Mouse (Mus musculus) lung, adult 2 months (tissue): ENCODE results near the gene 1700061G19Rik.
A peak's percentile ranks its signal among the peaks of the same experiment; 100 is the strongest.
"Not testable (repeated sequence)": the region's sequence is repeated elsewhere in the genome, so short reads cannot be mapped to it uniquely, and the experiment has no call there.

Experiments
- CTCF ChIP-seq: fragments of 200-500 bp; IDR thresholded peaks from 2 replicates; pipeline ENCODE4 v1.5.1; 2011; ENCODE audit warnings: mild to moderate bottlenecking, low read length, control low read depth; ENCODE audit not compliant: insufficient read depth
- POLR2A ChIP-seq: fragments of 200-500 bp; IDR thresholded peaks from 2 replicates; pipeline ENCODE4 v1.6.1; 2011; ENCODE audit warnings: low read depth, mild to moderate bottlenecking, control low read depth, low read length, borderline replicate concordance; ENCODE audit errors: extremely low read depth

- peak; percentile 12; the same call in 1 of the 2 replicates for TF ChIP-seq CTCF
- TF ChIP-seq POLR2A: not testable (repeated sequence)
These were observed 34.5 kb downstream of the 1700061G19Rik start for GRCm38 (mm10) chr17:56909764-56910163.
